Mouse (Mus musculus) neural tube, embryonic 11.5 days (tissue): Measurements from ENCODE around the gene Lnpep. TPM values are rescaled to one million over a fixed set of nuclear protein-coding genes. Genes with fewer than 3 reads are reported as not detected.

Experiments
- ATAC-seq: fragments of 200-750 bp; cut with Nextera tagmentation; 2 replicates; pipeline ENCODE4 v1.8.0; 2017; ENCODE audit warnings: moderate number of reproducible peaks, mild to moderate bottlenecking, moderate TSS enrichment, moderate library complexity; ENCODE audit not compliant: insufficient read depth, low FRiP score, low TSS enrichment
- DNase-seq: peaks from one replicate; pipeline ENCODE4 v3.0.0-alpha.2; 2015; ENCODE audit warnings: low spot score
- H3K27ac ChIP-seq: fragments of 300-500 bp; sonication (generic); 2 replicates; pipeline ENCODE4 v1.5.1; 2014; ENCODE audit warnings: low read depth, mild to moderate bottlenecking, low read length
- H3K27me3 ChIP-seq: fragments of 300-500 bp; sonication (generic); 2 replicates; pipeline ENCODE4 v1.6.1; 2014; ENCODE audit warnings: mild to moderate bottlenecking, low read length, mixed read lengths; ENCODE audit not compliant: control insufficient read depth, insufficient read depth
- H3K36me3 ChIP-seq: fragments of 300-500 bp; sonication (generic); 2 replicates; pipeline ENCODE4 v1.6.1; 2014; ENCODE audit warnings: mild to moderate bottlenecking, low read length, moderate library complexity, mixed read lengths; ENCODE audit not compliant: control insufficient read depth, insufficient read depth
- H3K4me1 ChIP-seq: fragments of 300-500 bp; sonication (generic); 2 replicates; pipeline ENCODE4 v1.6.1; 2014; ENCODE audit warnings: low read length, mixed read lengths; ENCODE audit not compliant: control insufficient read depth, insufficient read depth
- H3K4me2 ChIP-seq: fragments of 300-500 bp; sonication (generic); 2 replicates; pipeline ENCODE4 v1.6.1; 2014; ENCODE audit warnings: low read depth, mild to moderate bottlenecking, moderate library complexity
- H3K4me3 ChIP-seq: fragments of 300-500 bp; sonication (generic); 2 replicates; pipeline ENCODE4 v1.5.1; 2014; ENCODE audit warnings: low read depth, low read length
- H3K9ac ChIP-seq: fragments of 300-500 bp; sonication (generic); 2 replicates; pipeline ENCODE4 v1.6.1; 2014; ENCODE audit warnings: mild to moderate bottlenecking, low read length
- H3K9me3 ChIP-seq: fragments of 300-500 bp; sonication (generic); 2 replicates; pipeline ENCODE4 v1.6.1; 2016; ENCODE audit warnings: low read length; ENCODE audit not compliant: control insufficient read depth
- WGBS: fragments of 180-500 bp; shearing (Covaris S2); extraction: QIAGEN DNeasy Blood & Tissue Kit; methylation state at CpG from one replicate; pipeline ENCODE4 v1.1.7; 2014; 5-methylcytosine and 5-hydroxymethylcytosine counted together
- polyA plus RNA-seq: library from polyadenylated mRNA; unstranded; fragments of >200 nt; fragmentation: Nextera tagmentation; extraction: Ambion mirVana; gene quantifications from 2 replicates; pipeline ENCODE4 v1.2.1, GENCODE M21; 2014

Lnpep gene
- polyA plus RNA-seq, 1 experiment from 2014 or later = 6.8 TPM

DNA sequence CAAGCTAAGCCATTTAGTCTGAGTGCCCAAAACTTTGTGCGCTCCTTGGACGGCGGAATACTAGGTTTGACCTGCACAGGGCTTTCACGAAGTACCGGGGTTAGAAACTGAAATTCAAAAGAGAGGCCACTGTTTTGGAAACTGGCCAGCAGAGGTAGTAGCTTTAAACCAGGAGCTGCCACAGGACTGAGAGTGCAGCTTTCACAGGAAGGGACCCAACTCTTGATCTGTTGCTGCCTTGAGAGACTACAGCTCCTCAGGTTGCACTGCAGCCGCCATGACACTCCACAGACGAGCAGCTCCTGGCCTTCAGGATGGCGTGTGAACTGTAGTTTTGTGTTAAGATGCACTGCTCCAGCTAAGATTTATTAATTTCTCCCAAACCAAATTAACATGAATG lies 132.7 kb downstream of the Lnpep start:
- no peak for ATAC-seq
- Histone ChIP-seq H3K4me1 (no peaks in the 10 kb centered on the region), H3K4me2 (no peak overlapping the region), H3K9ac (no peak overlapping the region), H3K36me3 (no peaks in the 10 kb centered on the region), H3K4me3 (no peak overlapping the region), H3K27me3 (no peaks in the 10 kb centered on the region), H3K9me3 (no peaks in the 10 kb centered on the region), H3K27ac (no peak overlapping the region)
- no peak for DNase-seq
- 84% methylated on average over 8 of the region's 8 CpGs for WGBS

DNA sequence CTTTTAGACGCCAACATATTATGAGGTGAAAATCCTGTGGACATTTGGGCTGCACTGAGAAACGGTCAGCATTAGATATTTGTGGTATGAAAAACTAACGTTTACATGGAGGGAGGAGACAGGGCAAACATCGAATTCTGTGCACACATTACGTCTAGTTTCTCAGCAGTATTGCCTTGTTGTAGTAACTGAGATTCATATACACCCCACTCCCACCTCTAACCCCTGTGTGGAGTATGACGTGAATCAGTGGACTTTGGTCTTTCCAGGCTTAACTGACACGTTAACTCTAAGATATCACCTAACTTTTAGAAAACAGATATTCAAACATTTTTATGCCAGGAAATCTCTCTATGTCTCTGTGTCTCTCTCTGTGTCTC lies 133.2 kb downstream of the Lnpep start:
- Histone ChIP-seq H3K4me3 (no peak overlapping the region), H3K36me3 (no peaks in the 10 kb centered on the region), H3K9me3 (no peaks in the 10 kb centered on the region), H3K9ac (no peak overlapping the region), H3K4me1 (no peaks in the 10 kb centered on the region), H3K4me2 (no peak overlapping the region), H3K27ac (no peak overlapping the region), H3K27me3 (no peaks in the 10 kb centered on the region)
- WGBS = 60% methylated on average over 7 of the region's 7 CpGs
- ATAC-seq (no peak), DNase-seq (no peak)

DNA sequence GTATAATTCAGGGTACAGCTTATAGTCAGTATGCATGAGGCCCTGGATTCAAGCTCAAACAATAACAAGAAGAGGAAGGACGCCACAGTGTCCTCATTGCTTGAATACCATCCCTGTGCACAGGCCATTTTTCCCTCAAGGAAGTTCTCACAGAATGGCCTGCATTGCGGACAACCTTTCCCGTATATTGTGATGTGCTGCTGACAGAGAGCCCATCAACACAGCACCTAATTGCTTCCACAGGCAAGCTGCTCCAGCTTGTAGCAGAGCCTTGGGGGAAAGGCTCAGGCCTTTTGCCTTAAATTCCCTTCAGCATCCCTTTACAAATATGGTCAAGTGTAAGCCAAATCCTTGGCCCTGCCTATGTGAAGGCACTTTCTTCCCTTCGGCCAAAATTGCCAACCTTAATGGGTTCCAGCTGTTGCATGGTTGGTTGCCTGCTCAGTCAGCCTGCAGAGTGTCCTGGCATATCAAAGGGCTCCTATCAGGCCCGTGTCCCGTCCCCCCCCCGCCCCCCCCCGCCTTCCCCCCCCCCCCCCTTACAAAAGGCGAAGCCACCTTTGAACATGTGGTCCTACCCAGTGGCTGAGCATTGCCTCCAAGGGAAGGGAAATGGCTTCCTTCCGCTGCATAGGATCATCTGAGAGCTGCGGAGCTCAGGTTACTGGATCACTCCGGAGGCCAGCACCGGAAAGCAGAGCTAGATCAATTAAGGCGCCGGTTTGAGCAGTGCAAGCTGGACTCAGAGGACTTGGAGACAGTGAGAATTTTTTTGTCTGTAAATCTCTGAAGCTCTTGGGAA lies 133.8 kb downstream of the Lnpep start:
- no peaks in the 10 kb centered on the region for H3K9me3 ChIP-seq
- ATAC-seq (no peak), DNase-seq (peak; percentile 52)
- H3K27ac ChIP-seq = no peak overlapping the region
- H3K27me3 ChIP-seq = no peaks in the 10 kb centered on the region
- H3K4me3 ChIP-seq = no peak overlapping the region
- H3K4me2 ChIP-seq = no peak overlapping the region
- no peaks in the 10 kb centered on the region for H3K4me1 ChIP-seq
- 45% methylated on average over 14 of the region's 15 CpGs for WGBS
- no peak overlapping the region for H3K9ac ChIP-seq
- H3K36me3 ChIP-seq = no peaks in the 10 kb centered on the region

DNA sequence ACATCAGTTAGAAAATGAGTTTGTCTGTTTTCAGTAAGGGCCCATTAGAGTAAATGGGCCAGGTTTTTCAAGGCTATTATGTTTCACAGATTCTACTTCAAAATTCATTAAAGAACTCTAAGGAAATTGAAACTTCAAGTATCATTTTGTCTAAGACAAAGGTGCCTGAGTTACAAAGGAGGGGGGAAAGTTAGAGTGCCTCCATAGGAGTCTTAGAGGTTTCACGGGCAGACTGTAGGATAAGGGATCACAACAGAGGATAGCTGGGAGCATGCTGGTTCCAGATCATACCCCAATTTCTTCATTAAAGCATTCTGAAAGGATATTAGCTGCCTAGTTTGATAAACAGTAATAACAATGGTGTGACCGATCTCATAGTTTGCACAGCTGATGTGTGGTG lies 139.1 kb downstream of the Lnpep start:
- H3K4me1 ChIP-seq = no peaks in the 10 kb centered on the region
- H3K9ac ChIP-seq = no peak overlapping the region
- H3K9me3 ChIP-seq = no peaks in the 10 kb centered on the region
- no peak for DNase-seq
- WGBS = 82% methylated on average over 2 of the region's 2 CpGs
- H3K27me3 ChIP-seq = no peaks in the 10 kb centered on the region
- no peak for ATAC-seq
- H3K36me3 ChIP-seq = no peaks in the 10 kb centered on the region
- H3K4me2 ChIP-seq = no peak overlapping the region
- no peak overlapping the region for H3K27ac ChIP-seq
- no peak overlapping the region for H3K4me3 ChIP-seq

Other genes starting within 250 kb of the Lnpep start
- 12.4 and 14.7 TPM in 2 replicates for gene Lix1, start 222.4 kb downstream of the Lnpep start, polyA plus RNA-seq
- not detected in 2 replicates for gene Vmn2r90, start 78.7 kb upstream of the Lnpep start, polyA plus RNA-seq
- 22.1 and 27.0 TPM in 2 replicates for gene Spaca6, start 202.1 kb upstream of the Lnpep start, polyA plus RNA-seq
- 0.99 and 1.3 TPM in 2 replicates for gene Has1, start 230.2 kb upstream of the Lnpep start, polyA plus RNA-seq